Mouse (Mus musculus): ENCODE measurements around the gene Mylk3. TPM values are rescaled to one million over a fixed set of nuclear protein-coding genes. Genes with fewer than 3 reads are reported as not detected.

Mylk3 gene
- polyA plus RNA-seq, 1 experiment from 2014 or later = 40.7 TPM

- ATAC-seq = no peak
- Histone ChIP-seq H3K4me2 (no peak overlapping the region), H3K36me3 (peaks cover 19% of the 10 kb centered on the region; the same call in 1 of the 2 replicates), H3K4me1 (peaks cover 10% of the 10 kb centered on the region), H3K9ac (no peak overlapping the region), H3K27me3 (replicated peaks) (no peaks in the 10 kb centered on the region), H3K27ac (no peak overlapping the region), H3K4me3 (no peak overlapping the region), H3K9me3 (replicated peaks) (no peaks in the 10 kb centered on the region)
- WGBS (ENCODE audit: insufficient replicate concordance) = 46% methylated on average over 7 of the region's 7 CpGs
Observed at GRCm38 (mm10) chr8:85408053-85408505, 21.9 kb upstream of the Mylk3 start.

GRCm38 (mm10) chr8:85405961-85406360 lies 19.8 kb upstream of the Mylk3 start:
- no peaks in the 10 kb centered on the region for H3K27me3 ChIP-seq (replicated peaks)
- H3K27ac ChIP-seq = no peak overlapping the region
- H3K4me1 ChIP-seq = peaks cover 10% of the 10 kb centered on the region
- no peak overlapping the region for H3K9ac ChIP-seq
- H3K4me2 ChIP-seq = no peak overlapping the region
- no peak overlapping the region for H3K4me3 ChIP-seq
- WGBS (ENCODE audit: insufficient replicate concordance) = 56% methylated on average over 10 of the region's 10 CpGs
- H3K36me3 ChIP-seq = peaks cover 12% of the 10 kb centered on the region; the same call in 1 of the 2 replicates
- H3K9me3 ChIP-seq (replicated peaks) = no peaks in the 10 kb centered on the region
- no peak for ATAC-seq

- H3K4me1 ChIP-seq = peaks cover 10% of the 10 kb centered on the region
- H3K9ac ChIP-seq = no peak overlapping the region
- H3K4me2 ChIP-seq = no peak overlapping the region
- no peak overlapping the region for H3K4me3 ChIP-seq
- WGBS (ENCODE audit: insufficient replicate concordance) = 50% methylated on average over 3 of the region's 3 CpGs
- 0 out of 2 replicates have a peak, but pooled peaks have one; percentile 37 for ATAC-seq
- H3K36me3 ChIP-seq = peaks cover 10% of the 10 kb centered on the region; the same call in 1 of the 2 replicates
- no peaks in the 10 kb centered on the region for H3K27me3 ChIP-seq (replicated peaks)
- no peaks in the 10 kb centered on the region for H3K9me3 ChIP-seq (replicated peaks)
- H3K27ac ChIP-seq = no peak overlapping the region
Observed at GRCm38 (mm10) chr8:85405418-85405817, 19.3 kb upstream of the Mylk3 start.

- Histone ChIP-seq H3K9ac (no peak overlapping the region), H3K36me3 (no peaks in the 10 kb centered on the region), H3K4me3 (no peak overlapping the region), H3K4me2 (no peak overlapping the region), H3K9me3 (replicated peaks) (no peaks in the 10 kb centered on the region), H3K27ac (no peak overlapping the region), H3K27me3 (replicated peaks) (no peaks in the 10 kb centered on the region), H3K4me1 (peaks cover 41% of the 10 kb centered on the region)
- WGBS (ENCODE audit: insufficient replicate concordance) = 79% methylated on average over 4 of the region's 4 CpGs
- no peak for ATAC-seq
Observed at GRCm38 (mm10) chr8:85398548-85398947, 12.4 kb upstream of the Mylk3 start.

- H3K27me3 ChIP-seq (replicated peaks) = no peaks in the 10 kb centered on the region
- H3K36me3 ChIP-seq = no peaks in the 10 kb centered on the region
- H3K4me1 ChIP-seq = peaks cover 42% of the 10 kb centered on the region
- peak overlapping the region; percentile 55 for H3K4me2 ChIP-seq
- 40% methylated on average over 5 of the region's 5 CpGs for WGBS (ENCODE audit: insufficient replicate concordance)
- H3K4me3 ChIP-seq = no peak overlapping the region
- peak overlapping the region; percentile 84 for H3K27ac ChIP-seq
- peak overlapping the region; percentile 49; the same call in 1 of the 2 replicates for H3K9ac ChIP-seq
- peak; percentile 72 for ATAC-seq
- H3K9me3 ChIP-seq (replicated peaks) = no peaks in the 10 kb centered on the region
Observed at GRCm38 (mm10) chr8:85397508-85397907, 11.4 kb upstream of the Mylk3 start.

- Histone ChIP-seq H3K4me2 (peak overlapping the region; percentile 55), H3K9ac (peak overlapping the region; percentile 49), H3K4me1 (peaks cover 49% of the 10 kb centered on the region), H3K27ac (peak overlapping the region; percentile 84), H3K36me3 (no peaks in the 10 kb centered on the region), H3K27me3 (replicated peaks) (no peaks in the 10 kb centered on the region), H3K9me3 (replicated peaks) (no peaks in the 10 kb centered on the region), H3K4me3 (peak overlapping the region; percentile 3; the same call in 1 of the 2 replicates)
- peak; percentile 76 for ATAC-seq
- 29% methylated on average over 5 of the region's 5 CpGs for whole genome bisulfite sequencing (ENCODE audit: insufficient replicate concordance)
Observed at GRCm38 (mm10) chr8:85396432-85397079, 10.4 kb upstream of the Mylk3 start.

- no peaks in the 10 kb centered on the region for H3K27me3 ChIP-seq (replicated peaks)
- peak; percentile 81 for ATAC-seq
- H3K4me1 ChIP-seq = peaks cover 56% of the 10 kb centered on the region
- H3K4me2 ChIP-seq = peak overlapping the region; percentile 55
- peak overlapping the region; percentile 3; the same call in 1 of the 2 replicates for H3K4me3 ChIP-seq
- no peaks in the 10 kb centered on the region for H3K36me3 ChIP-seq
- peak overlapping the region; percentile 84 for H3K27ac ChIP-seq
- WGBS (ENCODE audit: insufficient replicate concordance) = 33% methylated on average over 8 of the region's 8 CpGs
- H3K9me3 ChIP-seq (replicated peaks) = no peaks in the 10 kb centered on the region
- peak overlapping the region; percentile 49 for H3K9ac ChIP-seq
Observed at GRCm38 (mm10) chr8:85395681-85396431, 9.7 kb upstream of the Mylk3 start.

- Histone ChIP-seq H3K4me3 (no peak overlapping the region), H3K4me1 (peaks cover 57% of the 10 kb centered on the region), H3K4me2 (peak overlapping the region; percentile 55; the same call in 1 of the 2 replicates), H3K9ac (peak overlapping the region; percentile 49; the same call in 1 of the 2 replicates), H3K9me3 (replicated peaks) (no peaks in the 10 kb centered on the region), H3K36me3 (no peaks in the 10 kb centered on the region), H3K27ac (peak overlapping the region; percentile 84), H3K27me3 (replicated peaks) (no peaks in the 10 kb centered on the region)
- 13% methylated on average over 3 of the region's 3 CpGs for WGBS (ENCODE audit: insufficient replicate concordance)
- ATAC-seq = no peak
Observed at GRCm38 (mm10) chr8:85395017-85395416, 8.9 kb upstream of the Mylk3 start.

GRCm38 (mm10) chr8:85393199-85393598 lies 7.1 kb upstream of the Mylk3 start:
- Histone ChIP-seq H3K27ac (no peak overlapping the region), H3K4me2 (no peak overlapping the region), H3K36me3 (no peaks in the 10 kb centered on the region), H3K9ac (no peak overlapping the region), H3K4me3 (no peak overlapping the region), H3K27me3 (replicated peaks) (no peaks in the 10 kb centered on the region), H3K4me1 (peaks cover 57% of the 10 kb centered on the region), H3K9me3 (replicated peaks) (no peaks in the 10 kb centered on the region)
- WGBS (ENCODE audit: insufficient replicate concordance) = 81% methylated on average over 6 of the region's 6 CpGs
- no peak for ATAC-seq

GRCm38 (mm10) chr8:85391438-85391837 lies 5.3 kb upstream of the Mylk3 start:
- Histone ChIP-seq H3K4me3 (no peak overlapping the region), H3K9ac (no peak overlapping the region), H3K4me1 (peaks cover 45% of the 10 kb centered on the region), H3K4me2 (no peak overlapping the region), H3K27ac (no peak overlapping the region), H3K9me3 (replicated peaks) (no peaks in the 10 kb centered on the region), H3K27me3 (replicated peaks) (no peaks in the 10 kb centered on the region), H3K36me3 (no peaks in the 10 kb centered on the region)
- 0 out of 2 replicates have a peak, but pooled peaks have one; percentile 20 for ATAC-seq
- 26% methylated on average over 1 of the region's 1 CpGs for WGBS (ENCODE audit: insufficient replicate concordance)

GRCm38 (mm10) chr8:85381926-85382325 lies 4.2 kb downstream of the Mylk3 start:
- Histone ChIP-seq H3K27me3 (replicated peaks) (no peaks in the 10 kb centered on the region), H3K9me3 (replicated peaks) (no peaks in the 10 kb centered on the region), H3K4me3 (peak overlapping the region; percentile 67), H3K27ac (peak overlapping the region; percentile 100), H3K36me3 (0 out of 2 replicates have a peak, but pooled peaks cover 1% of the 10 kb centered on the region), H3K9ac (peak overlapping the region; percentile 82), H3K4me2 (peak overlapping the region; percentile 77), H3K4me1 (peaks cover 83% of the 10 kb centered on the region)
- WGBS (ENCODE audit: insufficient replicate concordance) = 39% methylated on average over 4 of the region's 4 CpGs
- ATAC-seq = no peak

- peak overlapping the region; percentile 100 for H3K27ac ChIP-seq
- H3K36me3 ChIP-seq = 0 out of 2 replicates have a peak, but pooled peaks cover 2% of the 10 kb centered on the region
- peak; percentile 93 for ATAC-seq
- no peaks in the 10 kb centered on the region for H3K9me3 ChIP-seq (replicated peaks)
- peak overlapping the region; percentile 67 for H3K4me3 ChIP-seq
- H3K27me3 ChIP-seq (replicated peaks) = no peaks in the 10 kb centered on the region
- H3K9ac ChIP-seq = peak overlapping the region; percentile 82
- peak overlapping the region; percentile 77 for H3K4me2 ChIP-seq
- H3K4me1 ChIP-seq = peaks cover 86% of the 10 kb centered on the region
- 3% methylated on average over 8 of the region's 8 CpGs for WGBS (ENCODE audit: insufficient replicate concordance)
Observed at GRCm38 (mm10) chr8:85380824-85381209, 5.3 kb downstream of the Mylk3 start.
